Mouse (Mus musculus): ENCODE measurements around the gene Cd59a. TPM values are rescaled to one million over a fixed set of nuclear protein-coding genes. Genes with fewer than 3 reads are reported as not detected.

Cd59a gene
- polyA plus RNA-seq, 1 experiment from 2014 or later = 67.0 TPM

DNA sequence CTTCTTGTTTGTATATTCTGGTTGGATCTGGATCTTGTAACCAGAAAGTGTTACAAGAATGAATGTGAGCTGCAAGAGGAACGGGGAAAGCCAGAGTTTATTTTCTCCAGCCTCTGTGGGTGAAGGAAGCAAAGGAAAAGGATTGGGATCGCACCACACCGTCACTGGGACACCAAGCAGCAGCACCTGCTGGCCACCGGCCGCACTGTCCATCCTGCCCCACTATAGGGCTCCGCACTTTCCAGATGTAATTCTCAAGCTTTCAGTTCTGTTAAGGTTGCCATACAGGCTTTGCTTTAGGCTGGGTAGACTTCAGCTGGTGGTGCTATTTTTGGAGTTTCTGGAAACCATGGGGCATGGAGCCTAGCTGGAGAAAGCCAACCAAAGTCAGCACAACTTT, 24.7 kb downstream of the Cd59a start:
- Histone ChIP-seq H3K27ac (no peak overlapping the region), H3K4me1 (replicated peaks; ENCODE audit: insufficient read depth, low read length) (0 out of 2 replicates have a peak, but pooled peaks cover 5% of the 10 kb centered on the region), H3K9me3 (replicated peaks; ENCODE audit: low read length) (no peaks in the 10 kb centered on the region), H3K4me3 (replicated peaks; ENCODE audit: low read depth, low read length) (no peak overlapping the region), H3K4me2 (ENCODE audit: low read length) (no peak overlapping the region), H3K36me3 (ENCODE audit: insufficient read depth, low read length) (no peaks in the 10 kb centered on the region), H3K27me3 (ENCODE audit: insufficient read depth, low read length) (no peaks in the 10 kb centered on the region), H3K9ac (ENCODE audit: low read depth, low read length) (no peak overlapping the region)
- ATAC-seq (replicated peaks; ENCODE audit: low FRiP score, low read depth) (no peak), DNase-seq (ENCODE audit: low spot score) (no peak)
- peak; percentile 37; the same call in 1 of the 2 replicates for TF ChIP-seq CTCF (IDR thresholded peaks at IDR 0.05; ENCODE audit: low read depth)
- WGBS = 72% methylated on average over 6 of the region's 6 CpGs

DNA sequence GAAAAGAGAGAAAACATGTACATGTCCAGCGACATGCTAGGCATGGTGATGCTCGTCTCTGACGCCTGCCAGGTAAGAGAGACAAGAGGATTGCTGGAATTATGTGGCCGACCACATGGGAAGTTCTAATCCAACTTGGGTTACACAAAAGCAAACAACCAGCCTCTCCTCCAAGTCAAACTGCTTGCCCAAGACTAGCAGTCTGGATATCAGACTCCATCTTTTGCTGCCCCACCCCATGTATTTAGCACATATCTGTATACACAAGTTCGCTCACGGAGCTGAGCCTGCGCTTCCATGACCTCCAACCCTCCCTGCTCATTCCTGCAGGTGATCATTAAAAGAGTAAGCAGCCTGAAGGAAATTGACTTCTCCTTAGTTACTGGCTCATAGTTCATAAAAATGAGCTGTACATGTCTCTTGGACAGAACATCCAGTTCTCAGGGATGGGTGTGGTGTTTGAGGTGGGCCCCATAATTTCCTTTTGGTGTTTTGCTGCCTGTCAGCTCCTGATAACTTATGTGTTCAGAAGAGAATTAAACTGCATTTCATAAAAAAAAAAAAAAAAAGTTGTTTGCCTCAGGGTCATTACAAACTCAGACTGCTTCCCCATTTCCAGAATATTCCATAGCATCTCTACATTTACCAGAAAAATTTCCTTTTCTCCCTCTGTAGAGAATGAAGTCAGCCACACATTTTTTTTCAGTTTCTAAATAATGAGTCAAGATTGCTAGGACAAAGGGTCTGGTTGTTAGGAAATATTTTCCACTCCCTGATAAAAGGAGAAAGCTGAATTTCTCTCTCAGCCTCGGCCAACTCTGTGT, 26.3 kb downstream of the Cd59a start:
- H3K9me3 ChIP-seq (replicated peaks; ENCODE audit: low read length) = no peaks in the 10 kb centered on the region
- TF ChIP-seq CTCF (IDR thresholded peaks at IDR 0.05; ENCODE audit: low read depth) = no peak
- no peaks in the 10 kb centered on the region for H3K36me3 ChIP-seq (ENCODE audit: insufficient read depth, low read length)
- no peaks in the 10 kb centered on the region for H3K27me3 ChIP-seq (ENCODE audit: insufficient read depth, low read length)
- H3K4me1 ChIP-seq (replicated peaks; ENCODE audit: insufficient read depth, low read length) = 0 out of 2 replicates have a peak, but pooled peaks cover 5% of the 10 kb centered on the region
- H3K27ac ChIP-seq = peak overlapping the region; percentile 32; the same call in 1 of the 2 replicates
- WGBS = 75% methylated on average over 8 of the region's 8 CpGs
- peak overlapping the region; percentile 74 for H3K4me3 ChIP-seq (replicated peaks; ENCODE audit: low read depth, low read length)
- no peak for ATAC-seq (replicated peaks; ENCODE audit: low FRiP score, low read depth)
- no peak for DNase-seq (ENCODE audit: low spot score)
- H3K4me2 ChIP-seq (ENCODE audit: low read length) = peak overlapping the region; percentile 97
- H3K9ac ChIP-seq (ENCODE audit: low read depth, low read length) = 0 out of 2 replicates have a peak overlapping the region, but pooled peaks have one; percentile 31

DNA sequence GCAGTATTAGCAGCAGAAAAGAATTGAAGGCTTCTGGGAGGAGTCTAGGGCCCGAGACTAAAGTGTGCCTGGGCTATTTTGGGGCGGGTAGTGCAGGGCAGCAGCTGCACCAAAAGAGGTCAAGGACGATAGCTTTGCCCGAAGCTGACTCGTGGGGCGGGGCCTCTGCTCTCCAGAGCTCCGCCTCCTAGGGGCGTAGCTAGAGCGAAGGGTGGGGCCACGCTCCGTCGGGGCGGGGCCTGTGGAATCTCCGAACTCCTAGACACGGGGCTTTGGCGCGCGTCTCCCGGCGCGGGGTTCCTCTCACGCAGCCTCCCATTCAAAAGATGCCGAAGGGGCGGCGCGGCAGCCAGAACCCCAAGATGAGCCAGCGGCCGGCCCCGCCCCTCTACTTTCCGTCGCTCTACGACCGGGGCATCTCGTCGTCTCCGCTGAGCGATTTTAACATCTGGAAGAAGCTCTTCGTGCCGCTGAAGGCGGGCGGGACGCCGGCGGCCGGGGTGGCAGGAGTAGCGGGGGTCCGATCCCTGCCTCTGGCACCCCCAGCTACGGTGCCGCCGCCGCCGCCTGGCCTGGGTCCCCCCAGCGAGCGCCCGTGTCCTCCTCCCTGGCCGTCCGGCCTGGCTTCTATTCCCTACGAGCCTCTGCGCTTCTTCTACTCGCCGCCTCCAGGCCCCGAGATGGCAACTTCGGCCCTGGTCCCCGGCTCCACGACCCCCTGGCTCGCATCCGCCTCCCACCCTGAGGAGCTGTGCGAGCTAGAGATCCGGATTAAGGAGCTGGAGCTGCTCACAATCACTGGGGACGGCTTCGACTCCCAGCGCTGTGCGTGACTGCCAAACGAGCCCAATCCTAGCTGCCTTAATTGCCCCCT, 27.1 kb downstream of the Cd59a start, which contains the start of gene A930018P22Rik:
TSS of gene A930018P22Rik (plus strand) at position 265 of the 874 bp plus-strand sequence.
- peak; percentile 29; the same call in 1 of the 2 replicates for TF ChIP-seq CTCF (IDR thresholded peaks at IDR 0.05; ENCODE audit: low read depth)
- under 1% methylated on average over 74 of the region's 74 CpGs for WGBS
- Histone ChIP-seq H3K27me3 (ENCODE audit: insufficient read depth, low read length) (no peaks in the 10 kb centered on the region), H3K9ac (ENCODE audit: low read depth, low read length) (peak within 1 kb of the TSS; percentile 70), H3K9me3 (replicated peaks; ENCODE audit: low read length) (no peaks in the 10 kb centered on the region), H3K4me3 (replicated peaks; ENCODE audit: low read depth, low read length) (peak within 1 kb of the TSS; percentile 74), H3K4me1 (replicated peaks; ENCODE audit: insufficient read depth, low read length) (0 out of 2 replicates have a peak, but pooled peaks cover 5% of the 10 kb centered on the region), H3K4me2 (ENCODE audit: low read length) (peak within 1 kb of the TSS; percentile 97), H3K27ac (peak within 1 kb of the TSS; percentile 32; the same call in 1 of the 2 replicates), H3K36me3 (ENCODE audit: insufficient read depth, low read length) (no peaks in the 10 kb centered on the region)
- DNase-seq (ENCODE audit: low spot score) (peak; percentile 94), ATAC-seq (replicated peaks; ENCODE audit: low FRiP score, low read depth) (peak; percentile 91)

DNA sequence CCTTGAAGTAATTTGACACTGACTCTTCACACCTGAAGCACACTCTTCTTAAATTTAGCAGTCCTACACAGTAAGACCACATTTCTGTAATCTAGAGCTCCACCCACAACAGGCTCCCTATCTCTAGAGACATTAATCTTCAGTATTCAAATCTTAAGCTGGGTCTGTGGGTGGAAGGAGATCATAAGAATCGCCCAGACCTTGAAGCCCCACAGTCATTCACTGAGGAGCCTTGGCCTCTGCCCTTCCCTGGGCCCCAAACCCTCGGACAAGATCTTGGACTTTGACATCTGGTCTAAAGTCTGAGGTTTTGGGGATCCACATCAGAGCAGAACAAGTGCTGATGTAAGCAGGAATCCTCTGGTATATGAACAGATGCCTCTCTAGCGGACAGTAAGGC, 27.9 kb downstream of the Cd59a start:
- no peaks in the 10 kb centered on the region for H3K36me3 ChIP-seq (ENCODE audit: insufficient read depth, low read length)
- 48% methylated on average over 3 of the region's 3 CpGs for WGBS
- no peak for TF ChIP-seq CTCF (IDR thresholded peaks at IDR 0.05; ENCODE audit: low read depth)
- H3K9me3 ChIP-seq (replicated peaks; ENCODE audit: low read length) = no peaks in the 10 kb centered on the region
- H3K9ac ChIP-seq (ENCODE audit: low read depth, low read length) = no peak overlapping the region
- H3K4me1 ChIP-seq (replicated peaks; ENCODE audit: insufficient read depth, low read length) = 0 out of 2 replicates have a peak, but pooled peaks cover 5% of the 10 kb centered on the region
- no peaks in the 10 kb centered on the region for H3K27me3 ChIP-seq (ENCODE audit: insufficient read depth, low read length)
- H3K4me2 ChIP-seq (ENCODE audit: low read length) = peak overlapping the region; percentile 97; the same call in 1 of the 2 replicates
- DNase-seq (ENCODE audit: low spot score) (no peak), ATAC-seq (replicated peaks; ENCODE audit: low FRiP score, low read depth) (no peak)
- H3K27ac ChIP-seq = no peak overlapping the region
- H3K4me3 ChIP-seq (replicated peaks; ENCODE audit: low read depth, low read length) = no peak overlapping the region

DNA sequence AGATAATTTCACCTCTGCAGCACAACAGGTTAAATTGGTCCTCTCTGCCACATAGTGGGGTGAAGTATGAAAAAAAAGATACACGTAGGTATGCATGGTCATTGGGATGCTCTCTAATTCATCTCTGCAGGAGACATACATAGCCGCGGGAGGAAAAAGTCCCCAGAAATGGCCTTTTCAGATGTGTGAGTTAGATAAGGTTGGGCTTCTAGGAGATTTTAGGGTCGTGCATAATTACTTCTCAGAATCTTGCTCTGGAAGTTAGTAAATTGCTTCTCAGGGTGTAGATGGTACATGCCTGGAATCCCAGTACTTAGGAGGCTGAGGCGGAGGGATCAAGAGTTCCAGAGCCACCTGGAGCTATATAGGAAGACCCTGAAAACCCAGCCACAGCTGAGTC, 28.5 kb downstream of the Cd59a start:
- Histone ChIP-seq H3K4me1 (replicated peaks; ENCODE audit: insufficient read depth, low read length) (0 out of 2 replicates have a peak, but pooled peaks cover 5% of the 10 kb centered on the region), H3K27ac (no peak overlapping the region), H3K4me3 (replicated peaks; ENCODE audit: low read depth, low read length) (no peak overlapping the region), H3K4me2 (ENCODE audit: low read length) (no peak overlapping the region), H3K9ac (ENCODE audit: low read depth, low read length) (no peak overlapping the region), H3K36me3 (ENCODE audit: insufficient read depth, low read length) (no peaks in the 10 kb centered on the region), H3K27me3 (ENCODE audit: insufficient read depth, low read length) (no peaks in the 10 kb centered on the region), H3K9me3 (replicated peaks; ENCODE audit: low read length) (no peaks in the 10 kb centered on the region)
- ATAC-seq (replicated peaks; ENCODE audit: low FRiP score, low read depth) (no peak), DNase-seq (ENCODE audit: low spot score) (no peak)
- TF ChIP-seq CTCF (IDR thresholded peaks at IDR 0.05; ENCODE audit: low read depth) = no peak
- 70% methylated on average over 5 of the region's 5 CpGs for WGBS

All from kidney, postnatal 0 days (tissue).